Mouse (Mus musculus) lung, postnatal 0 days (tissue): ENCODE results near the gene Limd1. TPM values are rescaled to one million over a fixed set of nuclear protein-coding genes. Genes with fewer than 3 reads are reported as not detected.

Source experiments
- ATAC-seq: fragments of 200-750 bp; cut with Nextera tagmentation; 2 replicates; pipeline ENCODE4 v1.8.0; 2017; ENCODE audit warnings: moderate library complexity
- DNase-seq: peaks from one replicate; pipeline ENCODE4 v3.0.0-alpha.2; 2016; ENCODE audit warnings: low spot score
- H3K27ac ChIP-seq: fragments of 300-500 bp; sonication (generic); 2 replicates; pipeline ENCODE4 v1.5.1; 2014; ENCODE audit warnings: antibody characterized with exemption, mild to moderate bottlenecking, low read length, mixed read lengths
- H3K27me3 ChIP-seq: fragments of 300-500 bp; sonication (generic); replicated peaks from 2 replicates; pipeline ENCODE4 v1.6.1; 2014; ENCODE audit warnings: low read length, mixed read lengths; ENCODE audit not compliant: insufficient read depth
- H3K36me3 ChIP-seq: fragments of 300-500 bp; sonication (generic); 2 replicates; pipeline ENCODE4 v1.6.1; 2014; ENCODE audit warnings: low read length, mixed read lengths; ENCODE audit not compliant: insufficient read depth
- H3K4me1 ChIP-seq: fragments of 300-500 bp; sonication (generic); 2 replicates; pipeline ENCODE4 v1.6.1; 2014; ENCODE audit warnings: antibody characterized with exemption, low read depth, low read length, mixed read lengths; ENCODE audit not compliant: insufficient read depth
- H3K4me2 ChIP-seq: fragments of 300-500 bp; sonication (generic); replicated peaks from 2 replicates; pipeline ENCODE4 v1.6.1; 2014; ENCODE audit warnings: low read depth, mild to moderate bottlenecking, low read length, moderate library complexity, mixed read lengths
- H3K4me3 ChIP-seq: fragments of 300-500 bp; sonication (generic); 2 replicates; pipeline ENCODE4 v1.5.1; 2014; ENCODE audit warnings: low read depth, low read length
- H3K9ac ChIP-seq: fragments of 300-500 bp; sonication (generic); replicated peaks from 2 replicates; pipeline ENCODE4 v1.6.1; 2014; ENCODE audit warnings: low read depth, mild to moderate bottlenecking
- H3K9me3 ChIP-seq: fragments of 300-500 bp; sonication (generic); 2 replicates; pipeline ENCODE4 v1.6.1; 2016; ENCODE audit warnings: low read length, mixed read lengths
- CTCF ChIP-seq: IDR thresholded peaks from 2 replicates; pipeline ENCODE4 v1.5.1; 2016; ENCODE audit warnings: antibody characterized with exemption, mild to moderate bottlenecking
- EP300 ChIP-seq: IDR thresholded peaks from 2 replicates; pipeline ENCODE4 v1.6.1; 2016; ENCODE audit warnings: antibody characterized with exemption, mild to moderate bottlenecking, control low read depth
- WGBS: fragments of 180-500 bp; shearing (Covaris S2); extraction: QIAGEN DNeasy Blood & Tissue Kit; methylation state at CpG from one replicate; pipeline ENCODE4 v1.1.7; 2014; 5-methylcytosine and 5-hydroxymethylcytosine counted together
- polyA plus RNA-seq: library from polyadenylated mRNA; unstranded; fragments of >200 nt; fragmentation: Nextera tagmentation; extraction: Ambion mirVana; gene quantifications from 2 replicates; pipeline ENCODE4 v1.2.1, GENCODE M21; 2015

Gene Limd1
- polyA plus RNA-seq, 1 experiment from 2014 or later = 56.3 TPM

DNA sequence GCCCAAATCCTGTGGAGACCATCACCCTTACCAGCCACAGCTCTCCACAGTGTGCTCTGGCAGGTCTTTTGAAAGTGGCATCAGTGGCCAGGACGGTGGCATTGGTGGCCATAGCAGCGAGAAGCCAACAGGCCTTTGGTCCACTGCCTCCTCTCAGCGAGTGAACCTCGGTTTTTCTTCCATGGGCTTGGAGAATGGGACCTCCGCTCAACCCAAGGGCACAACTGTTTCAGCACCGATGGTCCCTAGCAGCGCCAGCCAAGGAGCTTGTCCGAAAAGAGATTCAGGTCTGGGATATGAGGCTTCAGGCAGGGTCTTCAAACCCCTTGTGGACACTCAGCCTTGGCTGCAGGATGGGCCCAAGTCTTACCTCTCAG is 1.4 kb downstream of the Limd1 start:
- WGBS = 60% methylated on average over 8 of the region's 8 CpGs
- TF ChIP-seq CTCF (no peak), EP300 (no peak)
- Histone ChIP-seq H3K4me3 (peak overlapping the region; percentile 56), H3K4me2 (peak overlapping the region; percentile 88), H3K4me1 (peaks cover 28% of the 10 kb centered on the region), H3K27ac (peak overlapping the region; percentile 93), H3K36me3 (no peaks in the 10 kb centered on the region), H3K27me3 (no peaks in the 10 kb centered on the region), H3K9ac (peak overlapping the region; percentile 60), H3K9me3 (no peaks in the 10 kb centered on the region)
- DNase-seq (no peak), ATAC-seq (no peak)

DNA sequence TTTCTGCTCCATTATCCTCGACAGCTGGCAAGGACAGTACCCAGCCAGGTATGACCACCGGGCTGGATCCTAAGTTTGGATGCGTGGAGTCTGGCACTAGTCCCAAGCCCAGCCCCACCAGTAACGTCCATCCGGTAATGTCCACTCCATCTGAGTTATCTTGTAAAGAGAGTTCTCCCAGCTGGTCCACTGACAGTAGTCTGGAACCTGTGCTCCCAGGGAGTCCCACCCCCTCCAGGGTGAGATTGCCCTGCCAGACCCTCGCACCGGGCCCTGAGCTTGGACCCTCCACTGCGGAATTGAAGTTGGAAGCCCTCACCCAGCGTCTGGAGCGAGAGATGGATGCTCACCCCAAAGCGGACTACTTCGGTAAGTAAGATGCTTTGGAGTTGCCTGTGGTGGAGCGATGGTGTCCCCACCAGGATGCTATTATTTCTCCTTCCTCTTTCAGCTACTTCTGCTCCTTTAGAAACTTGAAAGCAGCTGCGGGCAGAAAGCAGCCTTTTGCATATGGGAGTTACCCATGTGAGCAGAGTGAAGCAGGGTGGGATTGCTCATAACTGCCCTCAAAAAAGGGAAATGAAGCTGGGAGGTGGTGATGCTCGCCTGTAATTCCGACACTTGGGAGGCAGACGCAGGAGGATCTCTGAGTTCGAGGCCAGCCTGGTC is 1.9 kb downstream of the Limd1 start:
- Histone ChIP-seq H3K4me1 (peaks cover 28% of the 10 kb centered on the region), H3K4me3 (peak overlapping the region; percentile 56), H3K4me2 (peak overlapping the region; percentile 88), H3K36me3 (no peaks in the 10 kb centered on the region), H3K27ac (0 out of 2 replicates have a peak overlapping the region, but pooled peaks have one; percentile 93), H3K9me3 (no peaks in the 10 kb centered on the region), H3K9ac (peak overlapping the region; percentile 60), H3K27me3 (no peaks in the 10 kb centered on the region)
- no peak for ATAC-seq
- no peak for TF ChIP-seq CTCF
- no peak for TF ChIP-seq EP300
- WGBS = 46% methylated on average over 18 of the region's 18 CpGs
- peak; percentile 44 for DNase-seq

DNA sequence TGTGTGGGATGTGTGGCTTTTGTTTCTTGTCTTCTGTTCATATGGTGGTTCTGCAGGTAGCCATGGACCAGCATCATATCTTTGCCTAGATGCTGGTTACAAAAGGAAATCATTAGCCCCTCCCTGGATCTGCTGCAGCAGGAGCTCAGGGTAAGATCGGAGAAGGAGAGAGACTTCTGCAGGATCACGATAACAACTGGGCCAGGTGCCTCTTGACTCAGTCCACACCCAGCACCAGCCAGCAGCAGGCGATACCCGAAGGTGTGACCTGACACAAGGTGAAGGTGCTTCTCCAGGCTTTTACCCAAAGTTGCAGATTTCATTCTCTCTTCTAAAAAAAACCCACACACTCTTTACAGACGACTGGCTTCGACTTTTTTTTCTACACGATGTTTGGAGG is 2.6 kb downstream of the Limd1 start:
- Histone ChIP-seq H3K4me1 (peaks cover 28% of the 10 kb centered on the region), H3K4me3 (peak overlapping the region; percentile 56), H3K4me2 (peak overlapping the region; percentile 88), H3K9me3 (no peaks in the 10 kb centered on the region), H3K27ac (no peak overlapping the region), H3K9ac (0 out of 2 replicates have a peak overlapping the region, but pooled peaks have one; percentile 13), H3K36me3 (0 out of 2 replicates have a peak, but pooled peaks cover 4% of the 10 kb centered on the region), H3K27me3 (no peaks in the 10 kb centered on the region)
- ATAC-seq (no peak), DNase-seq (peak; percentile 28)
- 19% methylated on average over 7 of the region's 7 CpGs for WGBS
- TF ChIP-seq EP300 = no peak
- TF ChIP-seq CTCF = no peak

GRCm38 (mm10) chr9:123483598-123483997 is 5.1 kb downstream of the Limd1 start:
- Histone ChIP-seq H3K4me2 (peak overlapping the region; percentile 88), H3K27me3 (no peaks in the 10 kb centered on the region), H3K4me1 (peaks cover 34% of the 10 kb centered on the region), H3K9me3 (no peaks in the 10 kb centered on the region), H3K36me3 (0 out of 2 replicates have a peak, but pooled peaks cover 4% of the 10 kb centered on the region), H3K27ac (peak overlapping the region; percentile 32; the same call in 1 of the 2 replicates), H3K4me3 (peak overlapping the region; percentile 56), H3K9ac (no peak overlapping the region)
- DNase-seq (peak; percentile 60), ATAC-seq (peak; percentile 11; the same call in 1 of the 2 replicates)
- WGBS = 37% methylated on average over 1 of the region's 1 CpGs
- TF ChIP-seq CTCF (no peak), EP300 (peak; percentile 33; the same call in 1 of the 2 replicates)

GRCm38 (mm10) chr9:123484830-123485229 is 6.3 kb downstream of the Limd1 start:
- DNase-seq (no peak), ATAC-seq (no peak)
- H3K27ac ChIP-seq = no peak overlapping the region
- no peak overlapping the region for H3K9ac ChIP-seq
- H3K4me1 ChIP-seq = peaks cover 35% of the 10 kb centered on the region
- H3K4me3 ChIP-seq = no peak overlapping the region
- H3K4me2 ChIP-seq = peak overlapping the region; percentile 88
- TF ChIP-seq EP300 = no peak
- TF ChIP-seq CTCF = no peak
- H3K36me3 ChIP-seq = 0 out of 2 replicates have a peak, but pooled peaks cover 4% of the 10 kb centered on the region
- no peaks in the 10 kb centered on the region for H3K9me3 ChIP-seq
- 74% methylated on average over 3 of the region's 3 CpGs for WGBS
- no peaks in the 10 kb centered on the region for H3K27me3 ChIP-seq

- TF ChIP-seq EP300 (no peak), CTCF (no peak)
- H3K9me3 ChIP-seq = no peaks in the 10 kb centered on the region
- no peaks in the 10 kb centered on the region for H3K27me3 ChIP-seq
- ATAC-seq = no peak
- H3K36me3 ChIP-seq = 0 out of 2 replicates have a peak, but pooled peaks cover 4% of the 10 kb centered on the region
- H3K4me1 ChIP-seq = peaks cover 28% of the 10 kb centered on the region
- WGBS = 73% methylated on average over 4 of the region's 4 CpGs
- H3K9ac ChIP-seq = no peak overlapping the region
- no peak overlapping the region for H3K4me2 ChIP-seq
- H3K4me3 ChIP-seq = no peak overlapping the region
- no peak overlapping the region for H3K27ac ChIP-seq
- DNase-seq = no peak
Measured at GRCm38 (mm10) chr9:123485561-123485960, 7.1 kb downstream of the Limd1 start.
